Mouse (Mus musculus) MEL (cell line): ENCODE results near the gene Rpl36al. TPM values are rescaled to one million over a fixed set of nuclear protein-coding genes. Genes with fewer than 3 reads are reported as not detected.
"Not testable (repeated sequence)": the region's sequence is repeated elsewhere in the genome, so short reads cannot be mapped to it uniquely, and the experiment has no call there.

ENCODE experiments used
- DNase-seq: peaks from one replicate; pipeline ENCODE4 v3.0.0; 2011; ENCODE audit warnings: low read depth, low spot score
- H3K27ac ChIP-seq: 2 replicates; pipeline ENCODE4 v1.5.1; 2012; ENCODE audit warnings: low read depth, mild to moderate bottlenecking, control low read depth, low read length, moderate library complexity; ENCODE audit not compliant: control insufficient read depth
- H3K27me3 ChIP-seq, 2 experiments: fragments of 150-350 bp in 1 of 2; sonication (generic) in 1 of 2; 2 replicates each; pipeline ENCODE4 v1.6.1; 2012; ENCODE audit warnings: low read length in 2 of 2, mild to moderate bottlenecking in 2 of 2, improper control_type of control experiment in 1 of 2, moderate library complexity in 1 of 2; ENCODE audit not compliant: insufficient read depth in 2 of 2, control insufficient read depth in 1 of 2
- H3K36me3 ChIP-seq, 2 experiments: 2 replicates each; pipeline ENCODE4 v1.6.1; 2012 to 2014; ENCODE audit warnings: low read length in 2 of 2, improper control_type of control experiment in 1 of 2, inconsistent platforms in 1 of 2, mild to moderate bottlenecking in 1 of 2; ENCODE audit not compliant: insufficient read depth in 2 of 2, control insufficient read depth in 1 of 2
- H3K4me1 ChIP-seq, 2 experiments: fragments of 150-350 bp in 1 of 2; sonication (generic) in 1 of 2; 2 replicates each; pipeline ENCODE4 v1.6.1; 2012; ENCODE audit warnings: low read length in 2 of 2, improper control_type of control experiment in 1 of 2, mild to moderate bottlenecking in 1 of 2; ENCODE audit not compliant: insufficient read depth in 2 of 2, control insufficient read depth in 1 of 2
- H3K4me3 ChIP-seq, 2 experiments: fragments of 150-350 bp in 1 of 2; sonication (generic) in 1 of 2; 2 replicates each; pipeline ENCODE4 v1.5.1; 2012; ENCODE audit warnings: low read depth in 2 of 2, low read length in 2 of 2, mild to moderate bottlenecking in 2 of 2, moderate library complexity in 2 of 2, control low read depth in 1 of 2, improper control_type of control experiment in 1 of 2; ENCODE audit not compliant: control insufficient read depth in 1 of 2, insufficient read depth in 1 of 2
- H3K79me2 ChIP-seq: 2 replicates; pipeline ENCODE4 v1.6.1; 2012; ENCODE audit warnings: mild to moderate bottlenecking, low read length, moderate library complexity; ENCODE audit not compliant: control insufficient read depth, poor library complexity, insufficient read depth
- H3K9ac ChIP-seq: 2 replicates; pipeline ENCODE4 v1.6.1; 2012; ENCODE audit warnings: low read depth, mild to moderate bottlenecking, control low read depth, low read length, moderate library complexity; ENCODE audit not compliant: control insufficient read depth, poor library complexity, severe bottlenecking
- H3K9me3 ChIP-seq: fragments of 150-350 bp; sonication (generic); replicated peaks from 2 replicates; pipeline ENCODE4 v1.6.1; 2012; ENCODE audit warnings: mild to moderate bottlenecking, low read length, improper control_type of control experiment, moderate library complexity; ENCODE audit not compliant: insufficient read depth
- CHD1 ChIP-seq: IDR thresholded peaks from 2 replicates; pipeline ENCODE4 v1.6.1; 2012; ENCODE audit warnings: low read depth, mild to moderate bottlenecking, inconsistent platforms, low read length, improper control_type of control experiment
- CTCF ChIP-seq, 3 experiments: IDR thresholded peaks in 2 of 3; conservative IDR thresholded peaks in 1 of 3; 2 replicates each; pipeline ENCODE4 v1.5.1; 2011 to 2012; ENCODE audit warnings: low read length in 3 of 3, low read depth in 2 of 3, mild to moderate bottlenecking in 2 of 3, improper control_type of control experiment in 1 of 3, inconsistent platforms in 1 of 3, mixed read lengths in 1 of 3, moderate library complexity in 1 of 3; ENCODE audit not compliant: control insufficient read depth in 1 of 3, insufficient read depth in 1 of 3, poor library complexity in 1 of 3, severe bottlenecking in 1 of 3
- ELF1 ChIP-seq: IDR thresholded peaks from 2 replicates; pipeline ENCODE4 v1.6.1; 2014; ENCODE audit warnings: low read depth, mild to moderate bottlenecking, inconsistent platforms, low read length, improper control_type of control experiment, moderate library complexity
- ETS1 ChIP-seq: IDR thresholded peaks from 2 replicates; pipeline ENCODE4 v1.6.1; 2012; ENCODE audit warnings: low read depth, mild to moderate bottlenecking, inconsistent platforms, low read length, improper control_type of control experiment, moderate library complexity
- HCFC1 ChIP-seq: IDR thresholded peaks from 2 replicates; pipeline ENCODE4 v1.6.1; 2012; ENCODE audit warnings: low read depth, mild to moderate bottlenecking, inconsistent platforms, low read length, improper control_type of control experiment, moderate library complexity
- KAT2A ChIP-seq: conservative IDR thresholded peaks from 2 replicates; pipeline ENCODE4 v1.6.1; 2012; ENCODE audit warnings: low read depth, low read length, improper control_type of control experiment, inconsistent platforms
- MAFK ChIP-seq: IDR thresholded peaks from 2 replicates; pipeline ENCODE4 v1.6.1; 2011; ENCODE audit warnings: low read depth, mild to moderate bottlenecking, low read length, improper control_type of control experiment, borderline replicate concordance
- MAX ChIP-seq: IDR thresholded peaks from 2 replicates; pipeline ENCODE4 v1.6.1; 2011; ENCODE audit warnings: low read length, improper control_type of control experiment
- MXI1 ChIP-seq: IDR thresholded peaks from 2 replicates; pipeline ENCODE4 v1.6.1; 2011; ENCODE audit warnings: mild to moderate bottlenecking, low read depth, low read length, improper control_type of control experiment
- MYC ChIP-seq: IDR thresholded peaks from 2 replicates; pipeline ENCODE4 v1.6.1; 2011; ENCODE audit warnings: low read depth, mild to moderate bottlenecking, low read length, improper control_type of control experiment, moderate library complexity
- NELFE ChIP-seq: IDR thresholded peaks from 2 replicates; pipeline ENCODE4 v1.6.1; 2011; ENCODE audit warnings: low read depth, low read length, improper control_type of control experiment
- NRF1 ChIP-seq: IDR thresholded peaks from 2 replicates; pipeline ENCODE4 v1.6.1; 2014; ENCODE audit warnings: low read depth, mild to moderate bottlenecking, inconsistent platforms, low read length, improper control_type of control experiment, moderate library complexity; ENCODE audit not compliant: poor library complexity, insufficient read depth, severe bottlenecking
- POLR2A ChIP-seq, 2 experiments: IDR thresholded peaks; 2 replicates each; pipeline ENCODE4 v1.6.1; 2011 to 2012; ENCODE audit warnings: low read length in 2 of 2, mild to moderate bottlenecking in 2 of 2, control low read depth in 1 of 2, improper control_type of control experiment in 1 of 2, low read depth in 1 of 2, moderate library complexity in 1 of 2; ENCODE audit not compliant: control insufficient read depth in 1 of 2, insufficient read depth in 1 of 2, poor library complexity in 1 of 2
- POLR2AphosphoS2 ChIP-seq: IDR thresholded peaks from 2 replicates; pipeline ENCODE4 v1.6.1; 2011; ENCODE audit warnings: low read length, improper control_type of control experiment
- POLR2AphosphoS5 ChIP-seq: IDR thresholded peaks from 2 replicates; pipeline ENCODE4 v1.6.1; 2012; ENCODE audit warnings: low read depth, borderline replicate concordance, mild to moderate bottlenecking, inconsistent platforms, low read length, moderate library complexity, mixed read lengths
- SIN3A ChIP-seq: IDR thresholded peaks from 2 replicates; pipeline ENCODE4 v1.6.1; 2012; ENCODE audit warnings: low read length, improper control_type of control experiment, inconsistent platforms
- TBP ChIP-seq: IDR thresholded peaks from 2 replicates; pipeline ENCODE4 v1.8.0; 2011; ENCODE audit warnings: low read depth, low read length, improper control_type of control experiment
- TCF12 ChIP-seq: IDR thresholded peaks from 2 replicates; pipeline ENCODE4 v1.6.1; 2014; ENCODE audit warnings: low read depth, mild to moderate bottlenecking, inconsistent platforms, low read length, improper control_type of control experiment, moderate library complexity
- USF1 ChIP-seq: IDR thresholded peaks from 2 replicates; pipeline ENCODE4 v1.6.1; 2014; ENCODE audit warnings: low read depth, mild to moderate bottlenecking, inconsistent platforms, low read length, improper control_type of control experiment, moderate library complexity
- ZMIZ1 ChIP-seq: IDR thresholded peaks from 2 replicates; pipeline ENCODE4 v1.6.1; 2012; ENCODE audit warnings: low read depth, mild to moderate bottlenecking, inconsistent platforms, low read length, improper control_type of control experiment, moderate library complexity
- polyA plus RNA-seq, 2 experiments: library from polyadenylated mRNA; stranded (reverse) in 1 of 2; unstranded in 1 of 2; fragments of >175 nt in 1 of 2; fragments of >200 nt in 1 of 2; gene quantifications; 2 replicates each; pipeline versions ENCODE4 v1.2.1 to v1.2.4; 2012; ENCODE audit warnings: low replicate concordance in 2 of 2, low read depth in 1 of 2; ENCODE audit not compliant: insufficient read length in 2 of 2, insufficient read depth in 1 of 2, missing spikeins in 1 of 2
- total RNA-seq: library from RNA; depleted of rRNA; stranded (reverse); fragments of 300-350 nt; gene quantifications from 2 replicates; pipeline ENCODE4 v1.2.3, GENCODE M21; 2012

Gene Rpl36al
- total and polyA plus RNA-seq, 3 experiments: 696 to 1,318 TPM; not detected in 1

GRCm38 (mm10) chr12:69158765-69159577 lies 24.9 kb downstream of the Rpl36al start, which contains the start of gene Rps29:
Gene Rps29, minus strand, starts transcription at chr12:69159186.
- peaks cover 0 to 16% of the 10 kb centered on the region in 2 experiments; a peak in 3 of 4 replicates for H3K4me1 ChIP-seq
- H3K79me2 ChIP-seq: peaks cover 11% of the 10 kb centered on the region
- peaks cover 8 to 22% of the 10 kb centered on the region in 2 experiments for H3K36me3 ChIP-seq
- not testable (repeated sequence) for H3K9me3 ChIP-seq, H3K27me3 ChIP-seq
- peak; percentile 95 for TF ChIP-seq NELFE
- peak; percentile 64 for TF ChIP-seq TCF12
- peak; percentile 50; the same call in 1 of the 2 replicates for TF ChIP-seq ETS1
- 0 out of 6 replicates have a peak, but pooled peaks of 1 of the 3 experiments have one; percentile 4 for TF ChIP-seq CTCF (IDR thresholded peaks at IDR 0.05 in 2 of 3, conservative IDR thresholded peaks at IDR 0.05 in 1 of 3; ENCODE audit: control insufficient read depth in 1 of 3, insufficient read depth in 1 of 3, low read depth in 2 of 3, low read length in 3 of 3, poor library complexity in 1 of 3, severe bottlenecking in 1 of 3)
- peak; percentile 97 for TF ChIP-seq TBP
- peak; percentile 92 for TF ChIP-seq MAX
- TF ChIP-seq ELF1: peak; percentile 46; the same call in 1 of the 2 replicates
- TF ChIP-seq SIN3A: peak; percentile 52
- peak; percentile 78; the same call in 1 of the 2 replicates for TF ChIP-seq POLR2AphosphoS5
- peak; percentile 49; the same call in 1 of the 2 replicates for TF ChIP-seq USF1
- peak; percentile 57; the same call in 1 of the 2 replicates for TF ChIP-seq ZMIZ1
- peak; percentile 90 for TF ChIP-seq HCFC1
- peak; percentile 76 for TF ChIP-seq KAT2A
- TF ChIP-seq MXI1: peak; percentile 90
- TF ChIP-seq POLR2A (IDR thresholded peaks at IDR 0.05; ENCODE audit: control insufficient read depth in 1 of 2, insufficient read depth in 1 of 2, low read depth in 1 of 2, low read length in 2 of 2, poor library complexity in 1 of 2): peak; percentile 73 to 96
- peak; percentile 92 for TF ChIP-seq MYC
- peak; percentile 80 for TF ChIP-seq MAFK
- peak; percentile 78; the same call in 1 of the 2 replicates for TF ChIP-seq POLR2AphosphoS2
- TF ChIP-seq NRF1: peak; percentile 74
- DNase-seq: peak; percentile 99
- H3K9ac ChIP-seq: peak within 1 kb of the TSS; percentile 99
- H3K4me3 ChIP-seq: peak within 1 kb of the TSS; percentile 87 to 100
- H3K27ac ChIP-seq: peak within 1 kb of the TSS; percentile 93

DNA sequence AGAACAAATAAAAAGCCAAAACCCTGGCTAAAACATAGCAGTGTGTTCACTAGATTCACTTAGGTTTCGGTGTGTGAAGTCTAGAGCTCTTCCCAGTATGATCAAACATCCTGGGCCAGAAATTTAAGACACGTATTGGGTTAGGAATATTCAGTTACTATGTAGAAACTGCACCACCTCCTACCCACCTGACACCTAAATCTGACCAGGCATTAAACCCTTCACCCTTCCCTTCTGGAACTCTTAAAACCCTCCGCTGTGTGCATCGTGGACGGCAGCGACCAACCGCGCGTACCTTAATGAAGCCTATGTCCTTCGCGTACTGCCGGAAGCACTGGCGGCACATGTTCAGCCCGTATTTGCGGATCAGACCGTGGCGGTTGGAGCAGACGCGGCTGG lies 25.5 kb downstream of the Rpl36al start:
- H3K4me3 ChIP-seq: peak overlapping the region; percentile 87 to 100
- H3K9me3 ChIP-seq: no peaks in the 10 kb centered on the region
- peak; percentile 55 for DNase-seq
- H3K36me3 ChIP-seq: peaks cover 8 to 18% of the 10 kb centered on the region in 2 experiments
- peaks cover 0 to 11% of the 10 kb centered on the region in 2 experiments; a peak in 3 of 4 replicates for H3K4me1 ChIP-seq
- H3K9ac ChIP-seq: peak overlapping the region; percentile 99
- peaks cover 11% of the 10 kb centered on the region for H3K79me2 ChIP-seq
- TF ChIP-seq CHD1: peak; percentile 58
- TF ChIP-seq ETS1: no peak
- H3K27me3 ChIP-seq: no peaks in the 10 kb centered on the region
- H3K27ac ChIP-seq: peak overlapping the region; percentile 93
